Mouse (Mus musculus) mature B cell (primary cell): ENCODE measurements around the gene Erc1.
"Not testable (repeated sequence)": the region's sequence is repeated elsewhere in the genome, so short reads cannot be mapped to it uniquely, and the experiment has no call there.

Experiments used
- in situ Hi-C: fragments of 300-500 bp; cut with MboI; formaldehyde crosslinking; loops from 2 replicates; pipeline ENCODE4 v1.14.3; 2019

The Erc1 gene

GRCm38 (mm10) chr6:119848034-119848695, at the start of gene Erc1:
Erc1 (minus strand) TSS chr6:119848167.
- in situ Hi-C loops, result no loop called here

DNA sequence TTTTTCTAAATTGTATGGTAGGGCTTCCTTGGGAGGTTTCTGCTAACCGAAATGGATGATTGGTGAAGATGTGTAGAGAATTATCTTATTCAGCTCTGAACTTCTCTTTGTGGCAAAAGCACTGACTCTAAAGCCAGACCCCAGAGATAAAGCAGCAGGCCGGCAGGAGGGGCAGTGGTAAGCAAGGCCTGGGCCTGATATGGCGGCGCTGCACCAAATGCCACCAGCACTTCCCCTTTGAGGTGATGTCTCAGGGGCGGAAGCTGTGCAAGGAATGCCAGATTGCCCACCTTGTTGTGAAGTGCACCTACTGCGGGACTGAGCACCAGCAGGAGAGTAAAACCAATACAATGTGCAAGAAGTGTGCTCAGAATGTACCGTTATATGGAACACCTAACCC, 44.7 kb upstream of the Erc1 start:
- in situ Hi-C loops, result no loop called here

- in situ Hi-C loops, result no loop called here
Measured at GRCm38 (mm10) chr6:119883151-119883550, 35.2 kb upstream of the Erc1 start.

DNA sequence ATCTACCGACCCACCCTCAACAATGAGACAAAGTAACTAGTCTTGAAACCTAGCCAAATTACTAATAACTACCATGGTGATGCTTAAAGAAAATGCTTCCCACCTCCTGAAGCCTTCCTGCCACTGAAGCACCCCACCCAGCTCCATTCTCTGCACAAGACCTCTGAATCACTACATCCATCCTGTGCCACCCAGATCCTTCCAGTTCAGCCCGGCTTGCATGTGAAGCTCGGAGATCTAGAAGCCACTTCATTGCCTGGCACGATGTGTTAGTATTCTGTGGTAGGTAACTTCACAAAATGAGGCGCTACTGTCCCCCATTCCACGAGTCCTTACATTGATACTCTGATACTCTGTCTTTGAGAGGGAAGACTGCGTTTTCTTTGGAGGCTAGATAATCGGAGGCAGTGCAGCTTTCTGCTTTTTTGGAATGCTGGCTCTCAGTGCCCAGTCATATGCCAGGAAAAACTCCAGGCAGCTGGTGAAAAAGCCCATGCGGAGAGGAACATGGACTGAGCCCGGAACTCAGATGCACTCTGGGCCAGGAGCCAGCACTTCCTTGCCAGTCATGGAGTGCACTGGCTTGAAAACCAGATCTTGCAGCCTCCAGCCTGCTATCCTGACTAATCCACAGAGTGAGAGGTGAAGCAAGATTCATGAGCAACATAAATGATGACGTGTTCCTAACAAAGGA, 16.5 kb upstream of the Erc1 start:
- in situ Hi-C loops, result no loop called here

GRCm38 (mm10) chr6:119861519-119861918, 13.6 kb upstream of the Erc1 start:
- in situ Hi-C loops, result no loop called here

GRCm38 (mm10) chr6:119860236-119860635, 12.3 kb upstream of the Erc1 start:
- in situ Hi-C loops, result no loop called here

GRCm38 (mm10) chr6:119855471-119855870, 7.5 kb upstream of the Erc1 start:
- in situ Hi-C loops, result no loop called here

DNA sequence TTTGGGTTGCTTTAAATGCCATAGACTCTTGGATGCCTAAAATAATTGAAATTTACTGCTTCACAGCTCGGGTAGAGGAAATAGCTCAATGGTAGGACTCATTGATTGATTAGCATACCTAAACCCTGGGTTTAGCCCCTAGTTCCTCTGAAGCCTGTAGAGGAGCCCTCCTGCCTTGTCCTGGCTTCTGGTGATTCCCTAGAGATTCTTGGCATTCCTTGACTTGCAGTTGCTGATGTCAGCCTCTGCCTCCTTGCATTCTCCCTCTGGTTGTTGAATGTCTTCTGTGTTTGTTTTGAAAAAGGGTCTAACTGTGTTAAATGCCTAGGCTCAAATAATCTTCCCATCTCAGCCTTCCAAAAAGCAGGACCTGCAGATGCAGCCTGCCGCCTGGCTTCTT, 6.2 kb upstream of the Erc1 start:
- in situ Hi-C loops, result no loop called here

DNA sequence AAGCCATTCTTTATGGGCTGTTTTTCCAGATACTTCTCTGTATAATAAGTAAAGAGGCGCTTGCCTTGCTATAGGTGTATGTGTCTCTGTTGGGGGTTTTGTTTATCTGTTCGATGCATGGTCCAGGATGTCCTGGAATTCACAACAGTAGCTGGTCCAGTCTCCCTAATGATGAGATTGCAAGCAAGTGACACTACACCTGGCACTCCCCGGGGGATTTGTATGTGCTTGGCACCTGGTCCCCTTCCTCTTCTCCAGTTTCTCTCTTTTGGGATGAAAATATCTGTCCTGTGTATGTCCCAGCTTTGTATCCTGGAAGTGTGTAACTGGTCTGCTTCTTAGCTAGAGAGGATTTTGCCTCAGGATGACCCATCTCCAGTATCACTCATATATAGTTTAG, 1.9 kb upstream of the Erc1 start:
- in situ Hi-C loops, result no loop called here

GRCm38 (mm10) chr6:119849348-119849709, 1.4 kb upstream of the Erc1 start:
- in situ Hi-C loops, result no loop called here

GRCm38 (mm10) chr6:119848696-119849347, 855 bp upstream of the Erc1 start:
- in situ Hi-C loops, result no loop called here

GRCm38 (mm10) chr6:119847518-119848033, 391 bp downstream of the Erc1 start:
- in situ Hi-C loops, result no loop called here

DNA sequence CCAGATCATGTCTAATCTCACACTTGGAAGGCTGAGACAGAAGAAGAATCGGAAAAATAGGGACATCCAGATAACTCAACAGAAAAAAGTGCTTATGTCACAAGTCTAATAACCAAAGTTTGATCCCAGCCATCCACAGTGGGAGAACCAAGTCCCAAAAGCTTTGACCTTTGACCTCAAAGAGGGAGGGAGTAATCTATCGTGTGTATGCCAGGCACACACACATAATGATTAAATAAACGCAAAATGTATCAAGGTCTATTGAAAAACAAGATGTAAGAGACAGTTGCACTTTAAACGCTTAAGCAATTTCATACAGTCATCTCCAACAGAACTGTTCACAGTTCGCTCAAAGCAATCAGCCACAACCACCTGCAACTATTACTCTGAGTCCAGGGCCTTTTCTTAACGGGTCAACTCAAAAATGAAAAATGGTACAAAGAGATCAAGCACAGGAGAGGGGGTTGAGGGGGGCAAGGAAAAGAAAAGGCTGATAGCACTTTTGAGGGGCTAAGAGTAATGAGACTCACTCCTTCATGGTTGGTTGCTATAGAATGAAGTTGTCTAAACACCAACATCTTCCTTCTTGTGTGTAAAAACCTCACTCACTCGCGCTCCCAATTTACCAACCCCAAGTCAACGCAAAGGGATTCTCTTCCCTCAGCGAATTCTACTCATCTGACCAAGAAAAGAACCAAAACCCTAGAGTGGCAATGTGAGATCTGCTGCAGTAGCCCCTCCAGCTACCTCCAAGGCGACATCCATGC, 1.0 kb downstream of the Erc1 start:
- in situ Hi-C loops, result no loop called here

DNA sequence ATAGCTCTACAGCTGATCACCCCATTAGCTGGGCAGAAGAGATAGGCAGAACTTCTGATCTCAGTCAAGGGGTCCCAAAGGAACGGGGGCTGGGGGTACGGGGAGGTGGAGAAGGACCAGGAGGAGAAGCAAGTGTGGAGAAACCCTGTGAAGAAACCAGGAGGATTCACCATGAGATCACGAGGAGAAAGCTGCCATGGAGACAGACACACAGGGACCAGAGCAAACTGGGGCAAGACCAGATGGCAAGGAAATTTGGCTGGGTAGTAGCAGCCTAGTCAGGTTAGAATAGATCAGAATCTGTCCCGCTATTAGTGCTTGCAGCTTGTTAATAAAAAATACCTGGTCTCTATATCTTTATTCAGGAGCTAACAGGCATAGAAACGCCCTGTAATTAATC, 18.0 kb downstream of the Erc1 start:
- in situ Hi-C loops, result no loop called here

DNA sequence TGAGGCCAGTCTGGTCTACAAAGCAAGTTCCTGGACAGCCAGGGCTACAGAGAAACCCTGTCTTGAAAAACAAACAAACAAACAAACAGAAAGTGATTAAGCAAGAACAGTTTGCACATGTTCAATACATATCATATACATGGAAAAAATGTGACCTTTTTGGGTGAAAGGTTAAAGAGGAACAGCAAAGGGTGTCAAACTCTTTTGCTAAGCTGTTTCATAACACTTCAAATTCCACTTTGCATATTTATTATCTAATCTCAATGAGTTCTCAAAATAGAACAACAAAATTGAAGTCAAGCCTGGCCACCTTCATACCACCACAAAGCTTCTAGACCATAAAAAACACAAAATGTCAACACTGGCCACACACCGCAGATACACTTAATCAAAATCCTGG, 19.8 kb downstream of the Erc1 start:
- in situ Hi-C loops, result no loop called here

GRCm38 (mm10) chr6:119826701-119827100, 21.3 kb downstream of the Erc1 start:
- in situ Hi-C loops, result no loop called here

DNA sequence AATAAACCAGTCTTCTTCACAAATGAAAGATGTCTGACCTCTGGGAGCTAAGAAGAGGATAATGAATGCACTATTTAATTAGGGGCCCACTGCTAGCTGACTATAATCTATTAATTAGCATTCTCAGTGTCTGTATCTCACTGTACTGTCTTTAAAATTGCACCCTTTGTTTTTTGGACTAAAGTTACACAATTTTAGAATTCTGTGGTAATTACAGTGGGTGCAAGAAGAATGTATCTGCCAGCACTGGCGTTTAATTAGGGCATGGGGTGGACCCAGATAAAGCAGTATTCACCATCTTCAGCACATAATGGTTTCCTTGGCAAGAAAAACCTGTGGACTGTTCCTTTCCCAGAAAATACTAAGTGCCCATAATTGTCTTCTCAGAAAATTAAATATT, 25.8 kb downstream of the Erc1 start:
- in situ Hi-C loops, result no loop called here

- in situ Hi-C loops, result no loop called here
Measured at GRCm38 (mm10) chr6:119821158-119821557, 26.8 kb downstream of the Erc1 start.

DNA sequence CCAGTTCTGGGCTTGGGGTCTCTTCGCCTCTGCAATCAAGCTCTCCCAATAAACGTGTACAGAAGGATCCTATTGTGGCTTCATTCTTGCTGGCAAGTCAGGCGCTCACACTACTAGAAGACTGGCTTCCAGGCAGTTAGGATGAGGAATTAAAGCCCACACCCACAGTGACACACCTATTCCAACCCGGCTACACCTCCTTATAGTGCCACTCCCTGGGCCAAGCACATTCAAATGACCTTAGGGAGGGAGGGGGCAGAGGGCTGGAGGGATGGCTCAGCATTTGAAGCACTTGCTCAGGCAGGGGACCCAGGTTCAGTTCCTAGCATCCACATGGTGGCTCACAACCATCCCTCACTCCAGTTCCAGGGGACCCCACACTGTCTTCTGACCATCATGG, 29.4 kb downstream of the Erc1 start:
- in situ Hi-C loops, result no loop called here

- in situ Hi-C loops, result no loop called here
Measured at GRCm38 (mm10) chr6:119815426-119815825, 32.5 kb downstream of the Erc1 start.

GRCm38 (mm10) chr6:119813055-119813454, 34.9 kb downstream of the Erc1 start:
- in situ Hi-C loops, result not testable (repeated sequence)
